In the genomic region with DNA sequence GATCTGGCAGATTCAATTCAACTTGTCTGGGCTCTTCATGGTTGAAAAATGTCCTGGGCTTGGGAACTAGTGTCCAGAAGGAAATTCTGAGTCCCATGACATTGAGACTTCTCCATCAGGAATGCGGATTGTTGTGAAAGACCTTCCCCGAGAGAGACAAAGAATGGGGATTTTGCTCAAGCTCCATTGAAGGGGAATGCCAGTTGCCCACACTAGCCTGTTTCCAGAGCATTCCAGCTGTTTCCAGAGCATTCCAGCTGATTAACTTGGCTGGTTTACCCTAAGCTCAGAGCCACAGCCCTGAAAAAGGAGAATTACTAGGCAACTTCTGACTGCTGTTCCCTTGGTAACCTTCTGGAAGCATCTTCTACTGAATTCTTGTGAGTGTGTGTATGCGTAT, we compare ENCODE assay signal across 25 mouse cellular contexts. TPM values are rescaled to one million over a fixed set of nuclear protein-coding genes. Genes with fewer than 3 reads are reported as not detected.
A peak's percentile ranks its signal among the peaks of the same experiment; 100 is the strongest.
DNase-seq lines count a peak whose midpoint lies in the region; ATAC-seq and TF ChIP-seq lines count a peak whose summit lies in the region.
"Had no signal": no experiment of that assay in that cellular context is flagged by ENCODE, and none has a peak within 500 bp of the region (broad histone marks: within the 10 kb centered on the region; RNA-seq: fewer than 3 reads in every experiment).

No protein-coding gene starts in this region.

- no peaks in the 10 kb centered on the region for H3K9me3 ChIP-seq in embryonic facial prominence, embryonic 14.5 days (ENCODE audit: control insufficient read depth, low read length)
- peaks cover 10% of the 10 kb centered on the region for H3K9me3 ChIP-seq in embryonic facial prominence, embryonic 10.5 days
- no peaks in the 10 kb centered on the region for H3K9me3 ChIP-seq in intestine, postnatal 0 days (ENCODE audit: control insufficient read depth)
- H3K9me3 ChIP-seq: heart, embryonic 13.5 days; hindbrain, embryonic 12.5 days; limb, embryonic 15.5 days; liver, embryonic 15.5 days had no signal

- no peak overlapping the region for H3K9ac ChIP-seq in embryonic facial prominence, embryonic 14.5 days (ENCODE audit: low read depth, low read length)
- no peak overlapping the region for H3K9ac ChIP-seq in intestine, postnatal 0 days (ENCODE audit: low read depth, low read length)
- H3K9ac ChIP-seq: heart, embryonic 13.5 days; hindbrain, embryonic 12.5 days; limb, embryonic 15.5 days; liver, embryonic 15.5 days; midbrain, embryonic 12.5 days had no signal

- ATAC-seq in embryonic facial prominence, embryonic 14.5 days (ENCODE audit: low read depth): no peak
- peak; percentile 47 for ATAC-seq in Patski
- ATAC-seq in intestine, postnatal 0 days: no peak
- no peak for ATAC-seq in erythroblast, adult 5-6 weeks (replicated peaks; ENCODE audit: low FRiP score, poor library complexity, severe bottlenecking)
- ATAC-seq: forebrain, embryonic 14.5 days; inflammation-experienced regulatory T-cells, adult 6 months had no signal

- TF ChIP-seq CTCF in Patski (IDR thresholded peaks at IDR 0.05): no peak
- no peak for TF ChIP-seq CTCF in intestine, postnatal 0 days (IDR thresholded peaks at IDR 0.05; ENCODE audit: low read depth)

- H3K27ac ChIP-seq in embryonic facial prominence, embryonic 14.5 days (replicated peaks; ENCODE audit: low read depth, low read length): no peak overlapping the region
- no peak overlapping the region for H3K27ac ChIP-seq in embryonic facial prominence, embryonic 10.5 days (replicated peaks)
- no peak overlapping the region for H3K27ac ChIP-seq in intestine, postnatal 0 days (ENCODE audit: low read depth, low read length)
- H3K27ac ChIP-seq: heart, embryonic 13.5 days; hindbrain, embryonic 12.5 days; layer of hippocampus, adult 2 months; limb, embryonic 15.5 days; liver, embryonic 15.5 days; midbrain, embryonic 12.5 days had no signal

- in situ Hi-C loops in Patski (cut with MboI; ENCODE audit: low pct_unique_long_range_greater_than_20kb): no loop called here

- peak; percentile 36 for DNase-seq in embryonic facial prominence, embryonic 14.5 days (ENCODE audit: low spot score)
- no peak for DNase-seq in embryonic facial prominence, embryonic 10.5 days (ENCODE audit: low spot score)
- peak; percentile 37 for DNase-seq in heart, adult 8-10 months (ENCODE audit: low spot score)
- DNase-seq in heart, postnatal 4 days: no peak
- no peak for DNase-seq in Patski (ENCODE audit: low read depth, low spot score)
- peak; percentile 13 for DNase-seq in heart, postnatal 25 days (ENCODE audit: low spot score)
- DNase-seq: adrenal gland, postnatal 36 days; cerebellum, adult 11-12 months; cerebellum, postnatal 25 days; embryo, embryonic 11 days; kidney, adult 8-10 months; kidney, postnatal 14 days; right cerebral cortex, adult 18-20 months; thymus, postnatal 25 days had no signal

- intact Hi-C loops in heart, postnatal 25 days (cut with DNase I): no loop called here

- 67% methylated on average over 3 of the region's 3 CpGs for WGBS in embryonic facial prominence, embryonic 14.5 days
- WGBS in embryonic facial prominence, embryonic 10.5 days: 88% methylated on average over 3 of the region's 3 CpGs
- 76% methylated on average over 3 of the region's 3 CpGs for WGBS in intestine, postnatal 0 days

- no peak overlapping the region for H3K4me3 ChIP-seq in embryonic facial prominence, embryonic 14.5 days (ENCODE audit: low read depth, low read length)
- no peak overlapping the region for H3K4me3 ChIP-seq in embryonic facial prominence, embryonic 10.5 days
- no peak overlapping the region for H3K4me3 ChIP-seq in intestine, postnatal 0 days (ENCODE audit: low read depth, low read length)
- H3K4me3 ChIP-seq: heart, embryonic 13.5 days; hindbrain, embryonic 12.5 days; layer of hippocampus, adult 2 months; limb, embryonic 15.5 days; liver, embryonic 15.5 days; midbrain, embryonic 12.5 days had no signal

- POLR2A ChIA-PET in Patski (lab: Charles Lee): no interaction called here

- CTCF ChIA-PET in Patski (lab: Charles Lee): interaction anchor here (1.6 kb wide), 1 partner anchor 21 kb away, joined by 3 read pairs; no protein-coding TSS in a partner anchor

- no peaks in the 10 kb centered on the region for H3K36me3 ChIP-seq in embryonic facial prominence, embryonic 14.5 days (ENCODE audit: control insufficient read depth, insufficient read depth, low read length)
- H3K36me3 ChIP-seq in embryonic facial prominence, embryonic 10.5 days (replicated peaks): no peaks in the 10 kb centered on the region
- H3K36me3 ChIP-seq in intestine, postnatal 0 days (ENCODE audit: control insufficient read depth, insufficient read depth): no peaks in the 10 kb centered on the region
- H3K36me3 ChIP-seq: heart, embryonic 13.5 days; hindbrain, embryonic 12.5 days; limb, embryonic 15.5 days; liver, embryonic 15.5 days; midbrain, embryonic 12.5 days had no signal

- H3K4me1 ChIP-seq in embryonic facial prominence, embryonic 14.5 days (ENCODE audit: control insufficient read depth, insufficient read depth, low read length): no peaks in the 10 kb centered on the region
- peaks cover 15% of the 10 kb centered on the region for H3K4me1 ChIP-seq in embryonic facial prominence, embryonic 10.5 days
- H3K4me1 ChIP-seq in intestine, postnatal 0 days (replicated peaks; ENCODE audit: control insufficient read depth, insufficient read depth, low read length): no peaks in the 10 kb centered on the region
- H3K4me1 ChIP-seq: heart, embryonic 13.5 days; liver, embryonic 15.5 days had no signal

- no peaks in the 10 kb centered on the region for H3K27me3 ChIP-seq in embryonic facial prominence, embryonic 14.5 days (replicated peaks; ENCODE audit: control insufficient read depth, insufficient read depth, low read length)
- no peaks in the 10 kb centered on the region for H3K27me3 ChIP-seq in embryonic facial prominence, embryonic 10.5 days (replicated peaks; ENCODE audit: low read depth, poor library complexity, severe bottlenecking)
- H3K27me3 ChIP-seq in Patski: no peaks in the 10 kb centered on the region
- H3K27me3 ChIP-seq in intestine, postnatal 0 days (replicated peaks; ENCODE audit: control insufficient read depth, insufficient read depth, low read length): no peaks in the 10 kb centered on the region
- H3K27me3 ChIP-seq: heart, embryonic 13.5 days; hindbrain, embryonic 12.5 days; limb, embryonic 15.5 days; liver, embryonic 15.5 days; midbrain, embryonic 12.5 days had no signal

- H3K4me2 ChIP-seq in embryonic facial prominence, embryonic 14.5 days (ENCODE audit: low read depth, low read length): no peak overlapping the region
- H3K4me2 ChIP-seq in intestine, postnatal 0 days (replicated peaks; ENCODE audit: low read depth): no peak overlapping the region
- H3K4me2 ChIP-seq: heart, embryonic 13.5 days; hindbrain, embryonic 12.5 days; limb, embryonic 15.5 days; liver, embryonic 15.5 days; midbrain, embryonic 12.5 days had no signal

RNA-seq across cellular contexts. Expression of a gene that starts 32.3 kb away (rescaled TPM):
- polyA plus RNA-seq in embryonic facial prominence, embryonic 14.5 days (2014; fragmentation: Nextera tagmentation; extraction: Ambion mirVana): 11.7 and 11.9 TPM in 2 replicates
- 13.3 and 13.8 TPM in 2 replicates for polyA plus RNA-seq in embryonic facial prominence, embryonic 10.5 days (2016; fragmentation: Nextera tagmentation; extraction: Ambion mirVana)
- 1 to 10 TPM; 2.9 to 4.0 (median 3.5) TPM for total RNA-seq in heart, adult 8-10 months (2022)
- 1 to 10 TPM; 7.5 to 7.7 TPM for total RNA-seq in heart, postnatal 4 days (2021)
- polyA plus RNA-seq in Patski (2021): 6.1 TPM
- 1 to 10 TPM; 3.4 to 4.3 TPM for total RNA-seq in heart, postnatal 25 days (2021)
- 17.5 and 20.2 TPM in 2 replicates for polyA plus RNA-seq in intestine, postnatal 0 days (2015; fragmentation: Nextera tagmentation; extraction: Ambion mirVana)
- total RNA-seq in erythroblast, adult 5-6 weeks (2015; ENCODE audit: low replicate concordance): not detected in 2 replicates
- total RNA-seq in erythroblast, adult 5-6 weeks (2017; ENCODE audit: low replicate concordance): not detected in 2 replicates
- total RNA-seq: monocyte, adult 5-6 weeks had no signal
- polyA plus RNA-seq: inflammation-experienced regulatory T-cells, adult 6 months had no signal

Comparison
In these comparisons a context has a peak if more than half of its experiments do, and no peak if none do; other contexts are left out.
1. DNase-seq: peak in embryonic facial prominence, embryonic 14.5 days (single experiment), heart, adult 8-10 months (single experiment) and heart, postnatal 25 days (single experiment); none in embryonic facial prominence, embryonic 10.5 days (single experiment), heart, postnatal 4 days (single experiment) and Patski (single experiment).